Mouse (Mus musculus): ENCODE data around the gene Plpp4.

Gene Plpp4

GRCm38 (mm10) chr7:129303356-129303755 lies 46.5 kb downstream of the Plpp4 start:
- no peak for DNase-seq

GRCm38 (mm10) chr7:129307042-129307825 lies 50.4 kb downstream of the Plpp4 start:
- peak in 1 of 2 experiments; percentile 11 for DNase-seq

DNA sequence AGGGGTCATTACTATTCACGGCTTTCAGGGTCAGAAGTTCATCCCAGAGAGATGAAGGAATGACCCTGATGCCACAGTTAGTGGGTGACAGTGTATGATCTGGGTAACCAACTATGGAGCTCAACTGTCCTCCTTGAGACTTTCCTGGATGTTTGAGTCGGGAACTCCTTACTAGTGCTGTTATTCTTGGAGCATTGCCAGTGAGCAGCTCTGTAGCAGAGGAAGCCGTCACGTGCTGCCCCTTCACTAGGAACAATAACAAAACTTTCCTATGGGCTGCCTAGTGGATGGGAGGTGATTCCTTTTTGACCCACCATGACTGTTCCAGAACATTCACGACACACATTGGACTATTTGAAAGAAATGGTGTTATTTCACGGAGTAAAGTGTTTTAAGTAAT lies 51.8 kb downstream of the Plpp4 start:
- DNase-seq = peak in 1 of 2 experiments; percentile 4

- no peak for DNase-seq
These were observed 55.7 kb downstream of the Plpp4 start for GRCm38 (mm10) chr7:129312521-129312920.

GRCm38 (mm10) chr7:129313969-129314368 lies 57.1 kb downstream of the Plpp4 start:
- DNase-seq = no peak

DNA sequence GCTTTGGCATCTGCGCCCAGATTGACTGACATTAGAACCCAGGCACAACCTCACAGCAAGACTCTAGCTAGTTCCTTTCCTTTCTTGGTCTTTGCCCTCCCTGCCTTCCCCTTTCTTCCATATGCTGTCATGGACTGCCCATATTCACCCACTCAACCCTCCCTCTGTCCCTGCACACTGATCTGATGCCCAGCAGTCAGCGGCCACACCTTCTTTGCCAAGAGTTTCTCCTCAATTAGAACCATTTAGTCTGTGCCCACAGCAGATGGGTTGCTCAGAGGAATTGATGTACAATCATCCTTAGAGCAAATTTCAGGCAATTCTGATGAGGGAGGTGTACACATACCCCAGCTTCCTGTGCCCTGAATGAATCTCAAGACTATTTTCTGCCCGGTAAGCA lies 83.3 kb downstream of the Plpp4 start:
- DNase-seq = no peak

DNA sequence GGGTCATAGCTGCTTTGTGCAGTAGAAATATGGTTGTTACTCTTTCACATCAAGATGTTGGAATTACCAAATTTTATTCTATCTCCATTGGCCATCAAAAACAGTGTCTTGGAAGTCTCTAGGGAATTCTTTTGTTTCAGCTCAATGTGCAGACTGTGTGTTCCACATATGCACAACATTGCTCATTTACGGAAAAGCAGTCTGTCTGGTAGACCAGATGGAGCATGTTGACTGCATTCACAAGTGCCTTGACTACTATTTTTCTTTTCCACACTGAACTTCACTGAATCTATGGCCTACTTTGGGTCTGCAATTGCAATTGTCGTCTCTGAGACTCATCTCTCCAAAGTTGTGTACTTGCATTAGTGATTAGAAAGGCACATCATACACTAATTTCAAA lies 98.7 kb downstream of the Plpp4 start:
- DNase-seq = no peak

- peak in 1 of 2 experiments; percentile 39 for DNase-seq
These were observed 118.5 kb downstream of the Plpp4 start for GRCm38 (mm10) chr7:129375306-129375705.

GRCm38 (mm10) chr7:129385149-129385548 lies 128.3 kb downstream of the Plpp4 start:
- no peak for DNase-seq

DNA sequence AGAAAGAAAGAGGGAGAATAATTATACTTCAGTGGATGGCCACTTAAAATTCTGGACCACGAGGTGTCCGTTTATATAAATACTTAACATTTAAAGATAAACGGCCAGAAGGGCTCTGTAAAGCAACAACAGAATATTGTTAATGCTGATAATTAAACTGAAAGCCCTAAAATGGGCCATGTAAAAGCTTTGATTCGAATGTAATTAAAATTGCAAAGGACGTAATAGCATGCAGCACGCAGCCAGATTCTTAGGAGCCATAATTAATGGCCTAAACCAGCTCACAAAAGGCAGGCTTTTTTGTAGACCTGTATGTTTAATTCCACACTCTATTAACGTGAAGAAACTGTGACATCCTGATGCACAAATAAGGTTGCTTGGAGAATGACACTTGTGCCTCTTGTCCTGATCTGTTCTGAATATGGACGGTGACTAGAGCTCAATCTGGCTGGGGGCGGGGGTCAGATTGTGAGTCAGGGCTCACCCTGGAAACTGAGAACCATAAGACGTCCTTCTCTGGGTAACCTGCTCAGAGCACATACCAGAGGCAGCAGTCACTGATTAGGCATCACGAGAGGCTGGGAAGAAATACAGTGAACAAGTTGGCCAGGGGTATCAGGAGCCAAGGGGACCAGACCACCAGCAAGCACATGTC lies 136.1 kb downstream of the Plpp4 start:
- DNase-seq = no peak

DNA sequence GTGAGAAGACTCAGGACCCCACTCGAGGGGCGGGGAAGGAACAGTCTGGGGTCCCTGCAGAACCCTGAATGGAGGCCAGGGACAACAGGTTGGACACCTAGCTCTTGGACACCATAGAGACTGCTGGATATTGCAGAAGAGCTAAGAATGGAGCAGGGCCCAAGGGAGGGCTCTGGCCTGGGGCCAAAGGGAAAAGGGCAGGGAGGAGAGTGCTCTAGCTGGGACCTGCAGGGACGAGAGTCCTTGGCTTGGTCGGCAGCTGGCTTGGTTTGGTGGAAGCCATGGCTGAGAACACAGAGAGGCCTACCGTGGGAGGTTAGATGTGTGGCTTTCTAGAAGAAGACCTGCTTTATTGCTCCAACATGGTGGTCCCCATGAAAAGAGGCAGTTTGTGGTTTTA lies 139.7 kb downstream of the Plpp4 start:
- DNase-seq = no peak

- DNase-seq = no peak
These were observed 142.2 kb downstream of the Plpp4 start for GRCm38 (mm10) chr7:129399071-129399470.

GRCm38 (mm10) chr7:129402695-129403364 lies 146.0 kb downstream of the Plpp4 start:
- DNase-seq = no peak

DNA sequence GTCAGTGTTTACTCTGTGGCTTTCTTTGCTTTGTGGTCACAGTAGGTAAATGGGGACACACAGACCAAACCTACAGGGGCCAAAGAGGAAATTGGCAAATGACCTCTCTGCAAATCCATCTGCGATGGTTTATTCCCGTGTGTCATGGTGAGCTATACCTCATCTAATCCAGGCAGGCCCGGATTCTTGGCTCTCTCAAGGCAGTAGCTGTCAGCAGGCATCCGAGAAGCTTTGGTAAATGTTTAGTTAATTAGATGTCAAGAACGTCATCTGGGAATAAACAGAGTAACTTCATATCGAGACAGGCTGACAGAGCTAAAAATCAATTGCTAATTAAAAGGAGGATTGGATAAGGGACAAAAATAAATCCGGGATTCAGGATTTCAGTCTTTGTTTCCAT lies 149.2 kb downstream of the Plpp4 start:
- no peak for DNase-seq

GRCm38 (mm10) chr7:129412695-129413094 lies 155.9 kb downstream of the Plpp4 start:
- DNase-seq = no peak

DNA sequence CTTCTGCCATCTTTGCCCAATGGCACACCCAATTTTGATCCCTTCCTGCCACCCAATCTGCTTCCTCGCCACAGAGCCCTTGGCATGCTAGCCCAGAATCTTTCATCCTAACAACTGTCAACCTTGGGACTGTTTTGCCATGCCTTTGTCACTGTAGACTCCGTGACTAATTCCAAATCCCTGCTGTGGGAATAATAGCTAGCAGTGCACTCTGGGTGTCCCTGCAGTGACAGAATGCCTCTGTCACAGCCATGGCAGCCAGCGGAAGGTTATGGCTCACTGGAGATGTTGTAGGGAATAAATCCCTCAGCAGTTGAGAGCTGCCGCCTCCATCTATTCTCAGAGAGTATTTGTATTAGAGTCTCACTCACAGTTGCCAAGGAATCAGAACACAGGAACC lies 158.3 kb downstream of the Plpp4 start:
- DNase-seq = no peak

DNA sequence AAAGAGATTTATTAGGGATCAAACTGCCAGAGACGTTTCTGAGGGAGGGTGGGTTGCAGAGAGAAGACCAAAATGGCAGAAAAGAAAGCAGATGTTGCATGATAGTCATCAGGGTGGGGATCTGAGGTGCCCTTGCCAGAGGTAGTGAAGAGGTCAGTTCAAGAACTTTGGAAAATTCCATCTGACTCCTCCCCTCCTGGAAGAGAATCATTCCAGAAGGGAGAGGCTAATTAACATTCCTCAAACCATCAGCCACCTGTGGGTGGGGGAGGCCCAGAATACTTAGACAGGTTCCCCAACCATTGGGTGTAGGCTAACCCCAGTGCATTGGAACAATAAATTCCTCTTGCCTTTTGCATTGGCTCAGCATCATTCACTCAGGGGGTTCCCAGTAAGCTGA lies 164.3 kb downstream of the Plpp4 start:
- no peak for DNase-seq

DNA sequence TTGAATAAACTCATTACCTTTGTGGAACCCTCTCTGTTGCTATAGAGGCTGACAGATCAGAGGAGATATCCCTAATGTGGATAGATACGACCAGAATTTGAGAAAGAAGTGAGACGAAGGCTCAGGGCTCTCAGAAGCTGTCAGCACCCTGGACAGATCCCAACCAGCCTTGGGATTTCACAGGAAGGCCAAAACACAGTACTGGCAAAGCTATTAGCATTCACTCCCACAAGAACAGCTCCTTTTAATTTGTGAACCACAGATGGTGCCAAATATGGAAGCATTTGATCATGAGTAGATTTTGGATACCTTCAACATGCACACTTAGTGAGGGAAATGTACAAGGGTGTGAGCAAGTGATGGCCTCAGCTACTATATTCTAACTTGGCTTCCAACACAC lies 168.7 kb downstream of the Plpp4 start:
- DNase-seq = no peak

DNA sequence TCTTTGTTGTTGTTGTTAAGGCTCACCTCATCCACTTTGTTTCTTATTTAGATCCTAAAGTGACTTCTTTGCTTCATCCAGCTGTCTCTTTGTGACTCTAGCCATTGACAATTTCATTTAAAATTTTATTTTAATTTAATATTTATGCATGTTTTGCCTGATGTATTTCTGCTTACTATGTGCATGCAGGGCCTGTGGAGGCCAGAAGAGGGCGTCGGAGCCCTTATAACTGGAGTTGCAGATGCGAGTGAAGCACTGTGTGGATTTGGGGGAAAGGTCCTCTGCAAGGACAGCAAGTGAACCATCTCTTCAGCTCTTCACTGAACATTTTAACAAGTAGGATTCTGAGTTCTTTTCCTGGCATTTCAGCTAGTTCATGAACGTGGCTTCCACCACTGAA lies 172.0 kb downstream of the Plpp4 start:
- DNase-seq = no peak

- DNase-seq = no peak
These were observed 173.1 kb downstream of the Plpp4 start for GRCm38 (mm10) chr7:129429903-129430302.

Data from lung, postnatal 4 days (tissue).